8 mouse cellular contexts compared by ENCODE assay signal in genomic region chr1:69656929-69657328, GRCm38 (mm10). TPM values are rescaled to one million over a fixed set of nuclear protein-coding genes. Genes with fewer than 3 reads are reported as not detected.
DNase-seq lines count a peak whose midpoint lies in the region; ATAC-seq and TF ChIP-seq lines count a peak whose summit lies in the region.

No protein-coding gene starts in this region.

- peak overlapping the region; percentile 51 for H3K4me2 ChIP-seq in heart, embryonic 13.5 days
- H3K4me2 ChIP-seq in intestine, embryonic 16.5 days (ENCODE audit: low read depth, low read length) = peak overlapping the region; percentile 4; the same call in 1 of the 2 replicates

- no peaks in the 10 kb centered on the region for H3K9me3 ChIP-seq in heart, embryonic 13.5 days
- no peaks in the 10 kb centered on the region for H3K9me3 ChIP-seq in intestine, embryonic 16.5 days (ENCODE audit: control insufficient read depth, low read length)

- TF ChIP-seq EP300 in heart, adult 2 months (IDR thresholded peaks at IDR 0.05; ENCODE audit: insufficient read depth, low read depth, low read length) = no peak

- no peak for ATAC-seq in heart, embryonic 13.5 days (ENCODE audit: extremely low read depth, insufficient number of reproducible peaks, low FRiP score, low TSS enrichment)
- 0 out of 2 replicates have a peak, but pooled peaks have one; percentile 52 for ATAC-seq in intestine, embryonic 16.5 days

- peaks cover 23% of the 10 kb centered on the region for H3K4me1 ChIP-seq in heart, embryonic 13.5 days
- H3K4me1 ChIP-seq in heart, adult 2 months (ENCODE audit: control insufficient read depth, insufficient read depth, low read length) = no peaks in the 10 kb centered on the region
- no peaks in the 10 kb centered on the region for H3K4me1 ChIP-seq in intestine, embryonic 16.5 days (ENCODE audit: control insufficient read depth, insufficient read depth, low read length)

- 26% methylated on average over 16 of the region's 16 CpGs for WGBS in heart, embryonic 13.5 days
- WGBS in heart, adult 2 months = 46% methylated on average over 16 of the region's 16 CpGs
- 36% methylated on average over 16 of the region's 16 CpGs for WGBS in intestine, embryonic 16.5 days

- no peak for TF ChIP-seq POLR2A in heart, adult 2 months (IDR thresholded peaks at IDR 0.05; ENCODE audit: insufficient read depth, low read depth, low read length)

- no peak overlapping the region for H3K27ac ChIP-seq in heart, embryonic 13.5 days (replicated peaks)
- no peak overlapping the region for H3K27ac ChIP-seq in heart, adult 2 months
- H3K27ac ChIP-seq in intestine, embryonic 16.5 days (ENCODE audit: low read length) = no peak overlapping the region

- intact Hi-C loops in heart, adult 2 months (cut with DNase I) = no loop called here
- intact Hi-C loops in left cerebral cortex, postnatal 10 days (cut with DNase I) = no loop called here

- H3K4me3 ChIP-seq in heart, embryonic 13.5 days = no peak overlapping the region
- no peak overlapping the region for H3K4me3 ChIP-seq in heart, adult 2 months
- H3K4me3 ChIP-seq in intestine, embryonic 16.5 days (ENCODE audit: low read length) = no peak overlapping the region

- no peaks in the 10 kb centered on the region for H3K79me2 ChIP-seq in heart, adult 2 months (replicated peaks; ENCODE audit: control insufficient read depth, insufficient read depth, low read length)

- no peaks in the 10 kb centered on the region for H3K36me3 ChIP-seq in heart, embryonic 13.5 days
- H3K36me3 ChIP-seq in heart, adult 2 months (ENCODE audit: control insufficient read depth, insufficient read depth, low read length) = no peaks in the 10 kb centered on the region
- no peaks in the 10 kb centered on the region for H3K36me3 ChIP-seq in intestine, embryonic 16.5 days (ENCODE audit: control insufficient read depth, insufficient read depth, low read length)

- no peaks in the 10 kb centered on the region for H3K27me3 ChIP-seq in heart, embryonic 13.5 days (replicated peaks)
- no peaks in the 10 kb centered on the region for H3K27me3 ChIP-seq in heart, adult 2 months (ENCODE audit: control insufficient read depth, insufficient read depth, low read length)
- H3K27me3 ChIP-seq in intestine, embryonic 16.5 days (replicated peaks; ENCODE audit: control insufficient read depth, insufficient read depth, low read length) = no peaks in the 10 kb centered on the region

- TF ChIP-seq CTCF in heart, adult 2 months (IDR thresholded peaks at IDR 0.05) = no peak

- peak overlapping the region; percentile 28; the same call in 1 of the 2 replicates for H3K9ac ChIP-seq in heart, embryonic 13.5 days
- H3K9ac ChIP-seq in heart, adult 2 months (ENCODE audit: low read depth, low read length) = no peak overlapping the region
- H3K9ac ChIP-seq in intestine, embryonic 16.5 days (ENCODE audit: low read depth, low read length) = no peak overlapping the region

- no peak for DNase-seq in heart, adult 2 months
- peak; percentile 26 for DNase-seq in embryo, embryonic 10.5 days (ENCODE audit: low spot score)
- peak; percentile 20 for DNase-seq in neural tube, embryonic 10.5 days (ENCODE audit: extremely low spot score, low spot score)
- no peak for DNase-seq in left cerebral cortex, postnatal 10 days (ENCODE audit: extremely low spot score in 1 of 2, low spot score in 2 of 2)
- no peak for DNase-seq in right cerebral cortex, postnatal 10 days (ENCODE audit: low spot score in 2 of 2)
- DNase-seq in ovary, postnatal 10 days (ENCODE audit: low spot score) = no peak

RNA-seq across cellular contexts. Expression of gene Ikzf2, which starts 30.1 kb away (rescaled TPM):
- polyA plus RNA-seq in heart, embryonic 13.5 days (2015; fragmentation: Nextera tagmentation; extraction: Ambion mirVana) = 1.9 and 2.0 TPM in 2 replicates
- total RNA-seq in heart, adult 2 months (2021) = 1 to 10 TPM; 6.1 to 7.9 TPM
- 1.8 and 2.5 TPM in 2 replicates for polyA plus RNA-seq in heart, adult 2 months (2012; rRNA removed)
- polyA plus RNA-seq in intestine, embryonic 16.5 days (2015; fragmentation: Nextera tagmentation; extraction: Ambion mirVana) = 2.1 and 2.4 TPM in 2 replicates
- 1 to 10 TPM; 5.7 to 6.0 TPM for total RNA-seq in left cerebral cortex, postnatal 10 days (2021)

Comparison
In these comparisons a context has a peak if more than half of its experiments do, and no peak if none do; other contexts are left out.
1. DNase-seq: peak in embryo, embryonic 10.5 days (single experiment) and neural tube, embryonic 10.5 days (single experiment); none in heart, adult 2 months (0 of 2), left cerebral cortex, postnatal 10 days (0 of 2), right cerebral cortex, postnatal 10 days (0 of 2) and ovary, postnatal 10 days (single experiment).